Mouse (Mus musculus) intestine, embryonic 16.5 days (tissue): ENCODE measurements around the gene Tacc3. TPM values are rescaled to one million over a fixed set of nuclear protein-coding genes. Genes with fewer than 3 reads are reported as not detected.

ENCODE experiments used
- ATAC-seq: fragments of 200-750 bp; cut with Nextera tagmentation; 2 replicates; pipeline ENCODE4 v1.8.0; 2017; ENCODE audit warnings: moderate TSS enrichment, moderate library complexity
- H3K27ac ChIP-seq: fragments of 300-500 bp; sonication (generic); 2 replicates; pipeline ENCODE4 v1.5.1; 2014; ENCODE audit warnings: mild to moderate bottlenecking, low read length
- H3K27me3 ChIP-seq: fragments of 300-500 bp; sonication (generic); replicated peaks from 2 replicates; pipeline ENCODE4 v1.6.1; 2014; ENCODE audit warnings: low read length, control low read depth, mixed read lengths; ENCODE audit not compliant: control insufficient read depth, insufficient read depth
- H3K36me3 ChIP-seq: fragments of 300-500 bp; sonication (generic); 2 replicates; pipeline ENCODE4 v1.6.1; 2014; ENCODE audit warnings: low read length, control low read depth; ENCODE audit not compliant: control insufficient read depth, insufficient read depth
- H3K4me1 ChIP-seq: fragments of 300-500 bp; sonication (generic); 2 replicates; pipeline ENCODE4 v1.6.1; 2014; ENCODE audit warnings: low read length, control low read depth, mixed read lengths; ENCODE audit not compliant: control insufficient read depth, insufficient read depth
- H3K4me2 ChIP-seq: fragments of 300-500 bp; sonication (generic); 2 replicates; pipeline ENCODE4 v1.6.1; 2014; ENCODE audit warnings: low read depth, low read length, control low read depth
- H3K4me3 ChIP-seq: fragments of 300-500 bp; sonication (generic); 2 replicates; pipeline ENCODE4 v1.5.1; 2014; ENCODE audit warnings: mild to moderate bottlenecking, low read length
- H3K9ac ChIP-seq: fragments of 300-500 bp; sonication (generic); 2 replicates; pipeline ENCODE4 v1.6.1; 2014; ENCODE audit warnings: low read depth, low read length
- H3K9me3 ChIP-seq: fragments of 300-500 bp; sonication (generic); 2 replicates; pipeline ENCODE4 v1.6.1; 2016; ENCODE audit warnings: low read length, control low read depth; ENCODE audit not compliant: control insufficient read depth
- WGBS: fragments of 180-500 bp; shearing (Covaris S2); extraction: QIAGEN DNeasy Blood & Tissue Kit; methylation state at CpG from one replicate; pipeline ENCODE4 v1.1.7; 2014; 5-methylcytosine and 5-hydroxymethylcytosine counted together
- polyA plus RNA-seq: library from polyadenylated mRNA; unstranded; fragments of >200 nt; fragmentation: Nextera tagmentation; extraction: Ambion mirVana; gene quantifications from 2 replicates; pipeline ENCODE4 v1.2.1, GENCODE M21; 2015

The Tacc3 gene
- polyA plus RNA-seq, 1 experiment from 2014 or later = 144 TPM

- ATAC-seq = peak; percentile 55
- Histone ChIP-seq H3K9ac (no peak overlapping the region), H3K27ac (no peak overlapping the region), H3K4me1 (no peaks in the 10 kb centered on the region), H3K4me2 (no peak overlapping the region), H3K4me3 (no peak overlapping the region), H3K27me3 (no peaks in the 10 kb centered on the region), H3K36me3 (no peaks in the 10 kb centered on the region; the same call in 1 of the 2 replicates), H3K9me3 (no peaks in the 10 kb centered on the region)
- 81% methylated on average over 3 of the region's 3 CpGs for WGBS
Measured at GRCm38 (mm10) chr5:33674439-33674838, 16.5 kb downstream of the Tacc3 start.

GRCm38 (mm10) chr5:33675964-33676363 is 18.0 kb downstream of the Tacc3 start:
- 0 out of 2 replicates have a peak, but pooled peaks have one; percentile 34 for ATAC-seq
- H3K9me3 ChIP-seq = no peaks in the 10 kb centered on the region
- H3K9ac ChIP-seq = no peak overlapping the region
- H3K4me2 ChIP-seq = no peak overlapping the region
- H3K4me3 ChIP-seq = no peak overlapping the region
- no peaks in the 10 kb centered on the region for H3K27me3 ChIP-seq
- WGBS = 0% methylated on average over 1 of the region's 1 CpGs
- H3K36me3 ChIP-seq = no peaks in the 10 kb centered on the region
- no peak overlapping the region for H3K27ac ChIP-seq
- no peaks in the 10 kb centered on the region for H3K4me1 ChIP-seq

GRCm38 (mm10) chr5:33678244-33678643 is 20.3 kb downstream of the Tacc3 start:
- 76% methylated on average over 5 of the region's 5 CpGs for WGBS
- Histone ChIP-seq H3K9me3 (no peaks in the 10 kb centered on the region), H3K4me3 (no peak overlapping the region), H3K27me3 (no peaks in the 10 kb centered on the region), H3K4me2 (no peak overlapping the region), H3K9ac (no peak overlapping the region), H3K36me3 (no peaks in the 10 kb centered on the region), H3K4me1 (no peaks in the 10 kb centered on the region), H3K27ac (no peak overlapping the region)
- ATAC-seq = no peak

GRCm38 (mm10) chr5:33681044-33681443 is 23.1 kb downstream of the Tacc3 start:
- no peak for ATAC-seq

GRCm38 (mm10) chr5:33681611-33682388 is 23.9 kb downstream of the Tacc3 start:
- Histone ChIP-seq H3K27me3 (no peaks in the 10 kb centered on the region), H3K4me1 (no peaks in the 10 kb centered on the region), H3K4me3 (no peak overlapping the region), H3K9me3 (no peaks in the 10 kb centered on the region), H3K9ac (no peak overlapping the region), H3K4me2 (no peak overlapping the region), H3K27ac (no peak overlapping the region), H3K36me3 (no peaks in the 10 kb centered on the region)
- ATAC-seq = no peak
- 80% methylated on average over 15 of the region's 15 CpGs for WGBS

More at GRCm38 (mm10) chr5:33681044-33681443, 23.1 kb downstream of the Tacc3 start:
- Histone ChIP-seq H3K36me3 (no peaks in the 10 kb centered on the region), H3K9ac (no peak overlapping the region), H3K9me3 (no peaks in the 10 kb centered on the region), H3K4me2 (no peak overlapping the region), H3K4me3 (no peak overlapping the region), H3K27me3 (no peaks in the 10 kb centered on the region), H3K27ac (no peak overlapping the region), H3K4me1 (no peaks in the 10 kb centered on the region)
- 47% methylated on average over 3 of the region's 3 CpGs for WGBS

- no peak for ATAC-seq
- no peaks in the 10 kb centered on the region for H3K4me1 ChIP-seq
- no peak overlapping the region for H3K27ac ChIP-seq
- H3K27me3 ChIP-seq = no peaks in the 10 kb centered on the region
- no peak overlapping the region for H3K9ac ChIP-seq
- no peaks in the 10 kb centered on the region for H3K9me3 ChIP-seq
- no peak overlapping the region for H3K4me2 ChIP-seq
- WGBS = 77% methylated on average over 4 of the region's 4 CpGs
- H3K4me3 ChIP-seq = no peak overlapping the region
- H3K36me3 ChIP-seq = no peaks in the 10 kb centered on the region
Measured at GRCm38 (mm10) chr5:33682963-33683362, 25.0 kb downstream of the Tacc3 start.

GRCm38 (mm10) chr5:33683897-33684652 is 26.1 kb downstream of the Tacc3 start:
- Histone ChIP-seq H3K9ac (no peak overlapping the region), H3K4me3 (no peak overlapping the region), H3K36me3 (no peaks in the 10 kb centered on the region), H3K4me2 (no peak overlapping the region), H3K27me3 (no peaks in the 10 kb centered on the region), H3K27ac (no peak overlapping the region), H3K9me3 (no peaks in the 10 kb centered on the region), H3K4me1 (peaks cover 5% of the 10 kb centered on the region; the same call in 1 of the 2 replicates)
- 42% methylated on average over 7 of the region's 7 CpGs for WGBS
- peak; percentile 62; the same call in 1 of the 2 replicates for ATAC-seq

GRCm38 (mm10) chr5:33684932-33685331 is 27.0 kb downstream of the Tacc3 start:
- Histone ChIP-seq H3K9ac (no peak overlapping the region), H3K4me3 (no peak overlapping the region), H3K4me2 (no peak overlapping the region), H3K4me1 (peaks cover 7% of the 10 kb centered on the region; the same call in 1 of the 2 replicates), H3K9me3 (no peaks in the 10 kb centered on the region), H3K27ac (no peak overlapping the region), H3K36me3 (no peaks in the 10 kb centered on the region), H3K27me3 (no peaks in the 10 kb centered on the region)
- WGBS = 89% methylated on average over 4 of the region's 4 CpGs
- ATAC-seq = no peak

GRCm38 (mm10) chr5:33687142-33687541 is 29.2 kb downstream of the Tacc3 start:
- H3K4me2 ChIP-seq = no peak overlapping the region
- no peaks in the 10 kb centered on the region for H3K9me3 ChIP-seq
- H3K9ac ChIP-seq = no peak overlapping the region
- H3K27me3 ChIP-seq = no peaks in the 10 kb centered on the region
- no peak overlapping the region for H3K27ac ChIP-seq
- no peak for ATAC-seq
- no peak overlapping the region for H3K4me3 ChIP-seq
- H3K4me1 ChIP-seq = peaks cover 13% of the 10 kb centered on the region
- WGBS = 62% methylated on average over 4 of the region's 4 CpGs
- H3K36me3 ChIP-seq = no peaks in the 10 kb centered on the region
